Mouse (Mus musculus) ES-Bruce4 (cell line): ENCODE results near the gene Atp1a4.

Experiments
- CTCF ChIP-seq: IDR thresholded peaks from one replicate; pipeline ENCODE4 v1.8.1; 2011; ENCODE audit warnings: low read depth, low read length
- EP300 ChIP-seq: IDR thresholded peaks from 2 replicates; pipeline ENCODE4 v1.6.1; 2011; ENCODE audit warnings: low read depth, low read length; ENCODE audit not compliant: insufficient read depth
- POLR2A ChIP-seq: IDR thresholded peaks from one replicate; pipeline ENCODE4 v1.8.1; 2011; ENCODE audit warnings: low read length; ENCODE audit not compliant: insufficient read depth

DNA sequence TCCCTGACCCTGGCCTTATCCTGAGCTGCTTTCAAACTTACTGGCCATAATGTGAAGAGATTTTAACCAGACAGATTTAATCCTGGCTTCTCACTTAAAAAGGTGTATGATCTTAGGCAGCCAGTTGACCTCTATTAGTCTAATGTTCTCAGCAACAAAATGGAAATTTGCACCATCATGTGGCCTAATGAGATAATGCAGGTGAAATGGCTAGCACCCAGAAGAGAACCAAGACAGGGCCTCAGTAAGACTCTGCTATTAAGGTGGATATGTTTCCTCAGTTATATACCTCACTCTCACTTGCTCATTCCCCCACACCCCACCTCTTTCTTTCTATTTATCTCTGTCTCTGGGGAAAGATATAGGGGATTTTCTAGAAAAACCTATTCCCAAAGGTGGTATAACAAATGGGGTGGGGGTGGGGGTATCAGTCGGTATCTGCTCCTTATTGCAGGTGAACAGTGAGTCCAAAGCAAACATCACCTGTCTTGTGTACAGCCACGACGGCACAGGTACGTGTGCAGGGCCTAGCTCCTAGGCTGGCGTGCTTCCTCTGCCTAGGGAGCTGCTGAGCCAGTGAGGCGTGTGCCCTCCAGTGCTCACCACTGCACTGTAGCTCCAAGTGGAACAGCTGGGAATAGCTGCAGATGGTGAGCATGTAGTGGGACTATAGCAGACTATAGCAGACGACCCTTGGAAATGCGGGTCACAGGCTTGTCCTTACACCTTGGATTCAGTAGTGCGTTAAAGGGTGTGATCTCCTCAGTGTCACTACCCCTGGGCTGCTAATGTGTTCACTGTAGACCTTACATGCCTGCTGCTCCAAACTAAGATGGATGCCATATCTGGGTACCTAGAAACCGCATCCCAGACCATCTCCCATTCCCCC, 71.6 kb downstream of the Atp1a4 start:
- no peak for TF ChIP-seq CTCF
- TF ChIP-seq POLR2A: no peak
- TF ChIP-seq EP300: no peak
